Mouse (Mus musculus) left cerebral cortex, adult 9 months (tissue): ENCODE measurements around the gene Zfp738.
"Not testable (repeated sequence)": the region's sequence is repeated elsewhere in the genome, so short reads cannot be mapped to it uniquely, and the experiment has no call there.

Experiments used
- DNase-seq, 2 experiments: peaks; one replicate each; pipeline ENCODE4 v3.0.0; 2022; ENCODE audit warnings: low spot score in 2 of 2

Gene Zfp738

DNA sequence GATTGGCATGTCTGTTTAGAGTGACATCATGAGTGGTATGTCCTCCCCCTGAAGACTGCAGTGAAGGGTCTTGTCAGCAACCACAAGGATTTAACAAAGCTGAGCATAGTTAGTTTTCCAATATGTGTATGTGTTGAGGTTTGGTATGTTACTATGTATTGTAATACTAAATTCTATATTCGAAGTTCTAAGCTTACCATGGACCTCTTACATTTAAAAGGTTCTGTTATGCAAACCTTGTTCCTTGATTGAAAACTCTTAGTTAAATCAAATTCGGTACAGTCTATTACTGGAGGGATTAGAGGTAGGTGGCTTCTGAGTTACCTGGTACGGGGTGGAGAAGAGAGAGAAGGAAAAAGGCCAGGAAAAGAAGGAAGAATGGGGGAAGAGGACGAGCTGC is at the start of gene Zfp738:
Gene Zfp738 (minus strand): TSS at position 101 of the 400 bp plus-strand sequence.
- no peak for DNase-seq

DNA sequence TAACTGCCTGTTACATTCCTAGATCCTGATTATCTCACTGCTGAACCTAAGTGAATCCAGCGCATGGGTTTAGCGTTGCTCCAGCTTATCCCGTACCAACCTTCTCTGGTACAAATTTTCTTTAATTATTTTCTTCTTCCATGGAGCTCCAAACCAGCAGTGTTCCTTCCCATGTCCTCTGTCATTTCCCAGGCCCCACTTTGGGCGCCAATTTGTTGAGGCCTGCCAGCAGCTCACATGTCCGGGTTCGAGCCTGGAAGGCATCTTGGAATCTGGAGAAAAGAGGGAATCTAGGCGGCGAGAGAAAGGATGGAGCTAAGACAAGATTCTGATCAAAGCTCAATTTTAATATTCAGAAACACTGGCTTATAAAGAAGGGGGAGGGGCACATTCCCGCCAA is 47.5 kb upstream of the Zfp738 start:
- not testable (repeated sequence) for DNase-seq

DNA sequence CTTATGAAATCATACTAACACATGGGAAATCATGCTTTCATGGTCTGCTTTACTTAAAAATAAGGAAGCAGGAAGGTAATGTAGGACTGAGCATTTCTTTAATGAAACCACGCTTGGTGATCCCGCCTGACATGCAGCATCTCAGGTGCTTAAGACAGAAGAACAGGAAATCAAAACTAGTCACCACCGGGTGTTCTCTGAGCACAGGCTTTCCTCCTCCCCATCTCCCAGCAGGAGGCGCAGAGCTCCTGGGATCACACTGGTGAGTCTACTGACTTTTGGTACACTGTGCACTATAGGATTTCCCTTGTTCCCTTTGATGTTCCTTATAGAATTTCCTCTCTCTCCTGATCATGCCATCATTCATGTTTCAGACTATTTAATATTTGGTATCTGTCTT is 42.6 kb upstream of the Zfp738 start:
- peak in 1 of 2 experiments; percentile 50 for DNase-seq

DNA sequence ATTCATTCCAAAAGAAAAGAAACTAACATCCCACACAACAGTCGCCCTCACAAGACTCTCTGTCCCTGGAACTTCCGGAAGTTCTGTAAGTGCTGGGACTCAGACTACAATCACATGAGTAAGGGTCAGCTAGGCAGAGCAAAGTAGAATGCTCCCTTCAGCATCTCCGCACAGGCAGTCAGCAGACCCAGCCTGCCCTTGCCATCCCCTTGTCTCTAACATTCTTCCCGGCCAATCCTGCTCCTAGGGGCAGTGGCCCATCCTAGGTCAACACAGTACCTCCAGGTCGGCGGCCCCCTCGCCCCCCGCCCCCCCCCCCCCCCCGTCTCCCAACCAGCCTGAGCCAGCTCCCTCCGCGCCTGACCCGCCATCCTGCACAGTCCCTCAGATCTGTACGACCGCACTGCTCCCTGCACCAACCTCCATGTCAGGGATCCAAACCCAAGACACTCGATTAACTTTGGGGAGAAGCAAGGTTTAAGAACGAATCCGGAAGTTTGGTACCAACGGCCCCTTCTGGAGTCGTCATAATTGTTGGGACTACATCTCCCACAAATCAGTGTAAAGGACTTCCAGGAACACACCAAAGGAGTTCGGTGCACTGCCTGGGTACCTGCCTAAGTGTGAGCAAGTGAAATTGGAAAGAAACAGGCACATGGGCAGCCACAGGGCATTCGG is 41.9 kb upstream of the Zfp738 start, which contains the start of gene Zfp65:
Gene Zfp65 (minus strand): TSS at position 533 of the 678 bp plus-strand sequence.
- DNase-seq: peak; percentile 50 to 67

DNA sequence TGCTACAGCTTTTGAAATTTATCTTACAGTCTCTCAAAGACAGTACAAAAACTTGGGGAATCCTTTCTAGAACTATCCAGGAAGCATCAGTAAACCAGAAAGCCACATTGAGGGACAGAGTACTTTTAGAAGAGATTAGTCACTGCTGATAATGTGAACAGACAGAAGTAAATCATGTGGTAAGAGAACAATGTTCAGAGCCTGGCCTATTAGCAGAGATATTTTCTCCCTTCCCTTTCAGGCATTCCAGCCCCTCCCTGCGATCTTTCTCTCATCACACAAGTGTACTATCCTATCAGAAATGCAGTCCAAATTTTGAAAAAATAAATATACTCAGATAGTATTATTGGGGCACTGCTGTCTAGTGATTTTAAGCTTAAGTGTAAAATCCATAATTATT is 41.2 kb upstream of the Zfp738 start:
- no peak for DNase-seq

DNA sequence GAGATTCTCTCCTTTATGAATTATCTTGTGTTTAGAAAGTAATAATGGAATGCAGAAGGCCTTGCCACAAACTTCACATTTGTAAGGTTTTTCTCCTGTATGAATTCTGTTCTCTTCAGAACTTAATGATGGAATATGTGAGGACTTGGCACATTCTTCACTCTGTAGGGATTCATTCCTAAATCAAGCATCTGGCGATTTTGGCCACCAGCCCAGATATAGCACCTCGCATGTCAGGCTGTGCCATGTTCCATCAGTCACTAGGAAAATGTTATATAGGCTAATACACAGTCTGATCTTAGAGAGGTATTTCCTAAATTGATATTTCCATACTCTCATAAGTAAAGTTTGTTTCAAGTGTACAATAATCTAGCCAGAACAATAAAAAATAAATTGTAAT is 38.5 kb upstream of the Zfp738 start:
- DNase-seq: not testable (repeated sequence)

DNA sequence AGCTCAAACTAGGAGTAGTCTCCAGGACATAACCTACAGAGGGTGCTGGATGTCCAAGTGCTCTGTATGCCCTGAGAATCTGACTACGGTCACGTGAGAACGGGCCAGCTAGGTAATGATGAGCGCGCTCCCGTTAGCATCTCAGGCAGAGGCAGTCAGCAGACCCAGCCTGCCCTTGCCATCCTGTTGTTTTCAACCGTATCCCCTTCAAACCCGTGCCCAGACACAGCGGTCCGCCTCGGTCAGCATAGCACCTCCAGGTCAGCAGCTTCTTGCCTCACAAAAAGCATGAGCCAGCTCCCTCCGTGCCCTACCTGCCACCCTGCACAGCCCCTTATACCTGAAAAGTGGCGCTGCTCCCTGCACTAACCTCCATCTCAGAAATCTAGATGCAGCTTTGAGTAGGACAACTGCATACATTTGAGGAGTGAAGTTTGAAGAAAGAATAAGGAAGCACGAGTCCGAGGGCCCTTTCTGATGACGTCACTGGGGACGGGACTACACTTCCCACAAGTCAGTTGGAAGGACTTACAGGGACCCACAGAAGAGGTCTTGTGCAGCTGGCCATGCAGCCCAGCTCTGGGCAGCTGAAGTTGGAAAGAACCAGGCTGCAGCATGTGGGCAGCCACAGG is 37.1 kb upstream of the Zfp738 start:
- DNase-seq: peak; percentile 79 to 93

DNA sequence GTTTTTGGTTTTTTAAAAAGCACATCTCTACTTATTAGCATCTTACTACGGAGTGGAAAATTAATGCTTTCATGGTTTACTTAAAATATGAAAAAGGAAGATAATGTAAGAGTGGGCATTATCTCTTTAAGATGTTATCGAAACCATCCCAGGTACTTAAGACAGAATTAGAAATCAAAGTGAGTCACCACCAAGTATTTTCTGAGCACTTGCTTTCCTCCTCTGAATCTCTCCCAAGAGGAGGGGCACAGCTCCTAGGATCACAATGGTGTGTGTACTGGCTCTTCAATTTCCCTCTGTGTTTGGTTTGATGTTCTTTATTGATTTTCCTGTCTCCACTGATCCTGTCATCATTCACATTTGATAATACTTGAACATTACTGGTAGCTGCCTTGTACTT is 3.0 kb downstream of the Zfp738 start:
- DNase-seq: not testable (repeated sequence)

DNA sequence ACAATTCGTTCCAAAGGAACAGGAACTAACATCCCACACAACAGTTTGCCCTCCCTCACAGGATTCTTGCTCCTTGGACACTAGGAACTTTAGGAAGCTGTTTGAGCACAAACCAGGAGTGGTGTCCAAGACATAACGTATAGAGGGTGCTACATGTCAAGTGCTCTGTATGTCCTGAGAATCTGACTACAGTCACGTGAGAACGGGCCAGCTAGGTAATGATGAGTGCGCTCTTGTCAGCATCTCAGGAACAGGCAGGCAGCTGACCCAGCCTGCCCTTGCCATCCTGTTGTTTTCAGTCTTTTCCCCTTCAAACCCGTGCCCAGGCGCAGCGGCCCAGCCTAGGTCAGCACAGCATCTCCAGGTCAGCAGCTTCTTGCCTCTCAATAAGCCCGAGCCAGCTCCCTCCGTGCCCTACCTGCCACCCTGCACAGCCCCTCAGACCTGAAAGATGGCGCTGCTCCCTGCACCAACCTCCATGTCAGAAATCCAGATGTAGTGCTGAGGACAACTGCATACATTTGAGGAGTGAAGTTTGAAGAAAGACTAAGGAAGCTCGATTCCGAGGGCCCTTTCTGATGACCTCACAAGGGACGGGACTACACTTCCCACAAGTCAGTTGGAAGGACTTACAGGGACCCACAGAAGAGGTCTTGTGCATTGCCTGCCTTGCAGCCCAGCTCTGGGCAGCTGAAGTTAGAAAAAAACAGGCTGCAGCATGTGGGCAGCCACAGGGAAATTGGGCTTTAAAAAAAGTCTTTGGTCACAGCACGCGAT is 3.7 kb downstream of the Zfp738 start:
- DNase-seq: peak; percentile 77 to 91

DNA sequence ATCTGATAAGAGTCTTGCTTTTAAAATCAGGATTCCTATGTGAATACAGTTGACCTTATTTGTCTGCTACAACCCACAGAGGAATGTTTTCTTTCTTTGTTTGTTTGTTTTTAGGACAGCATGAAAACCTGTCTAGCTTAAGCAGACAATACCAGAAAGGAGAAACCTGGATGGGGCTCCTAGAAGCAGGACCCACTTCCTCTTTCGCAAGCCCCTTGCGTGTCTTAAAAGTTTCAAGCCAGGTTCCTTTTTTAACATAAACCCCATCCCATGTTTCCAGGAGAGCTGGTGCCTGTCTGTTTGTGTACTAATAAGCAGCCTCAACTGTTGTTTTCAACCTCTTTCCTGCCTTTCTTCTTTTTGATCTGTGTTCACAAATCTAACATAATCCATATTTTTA is 12.0 kb downstream of the Zfp738 start:
- no peak for DNase-seq

DNA sequence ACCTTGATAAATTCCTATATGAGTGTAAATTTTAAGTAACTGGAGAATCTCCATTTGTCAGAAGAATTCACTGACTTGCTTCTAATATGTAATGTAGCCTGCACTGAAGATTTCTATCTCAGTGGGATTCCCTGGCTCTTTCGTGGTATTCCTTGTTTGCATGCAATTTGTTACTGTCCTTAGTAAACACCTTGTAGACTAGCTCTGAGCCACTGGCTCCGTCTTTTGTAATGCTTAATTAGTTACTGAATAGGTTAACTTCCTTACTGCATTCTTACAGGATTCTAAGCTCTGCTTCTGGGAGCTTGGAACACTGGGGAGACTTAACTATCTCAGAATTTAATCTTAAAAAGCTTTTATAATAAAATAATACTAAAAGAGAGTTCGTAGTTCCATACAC is 34.4 kb downstream of the Zfp738 start:
- DNase-seq: no peak

DNA sequence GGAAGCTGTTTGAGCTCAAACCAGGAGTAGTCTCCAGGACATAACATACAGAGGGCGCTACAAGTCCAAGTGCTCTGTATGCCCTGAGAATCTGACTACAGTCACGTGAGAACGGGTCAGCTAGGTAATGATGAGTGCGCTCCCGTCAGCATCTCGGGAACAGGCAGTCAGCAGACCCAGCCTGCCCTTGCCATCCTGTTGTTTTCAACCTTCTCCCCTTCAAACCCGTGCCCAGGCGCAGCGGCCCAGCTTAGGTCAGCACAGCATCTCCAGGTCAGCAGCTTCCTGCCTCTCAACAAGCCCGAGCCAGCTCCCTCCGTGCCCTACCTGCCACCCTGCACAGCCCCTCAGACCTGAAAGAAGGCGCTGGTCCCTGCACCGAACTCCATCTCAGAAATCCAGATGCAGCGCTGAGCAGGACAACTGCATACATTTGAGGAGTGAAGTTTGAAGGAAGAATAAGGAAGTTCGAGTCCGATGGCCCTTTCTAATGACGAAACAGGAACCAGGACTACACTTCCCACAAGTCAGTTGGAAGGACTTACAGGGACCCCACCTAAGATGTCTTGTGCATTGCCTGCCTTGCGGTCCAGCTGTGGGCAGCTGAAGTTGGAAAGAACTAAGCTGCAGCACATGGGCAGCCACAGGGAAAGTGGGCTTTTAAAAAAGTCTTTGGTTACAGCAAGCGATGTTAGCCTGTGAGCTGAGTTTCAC is 49.4 kb downstream of the Zfp738 start, which contains the start of the genes Gm49345 and Zfp729a:
Gene Gm49345 (minus strand): TSS at position 476 of the 714 bp plus-strand sequence.
Gene Zfp729a (minus strand): TSS at position 498 of the 714 bp plus-strand sequence.
- DNase-seq: peak; percentile 79 to 89

DNA sequence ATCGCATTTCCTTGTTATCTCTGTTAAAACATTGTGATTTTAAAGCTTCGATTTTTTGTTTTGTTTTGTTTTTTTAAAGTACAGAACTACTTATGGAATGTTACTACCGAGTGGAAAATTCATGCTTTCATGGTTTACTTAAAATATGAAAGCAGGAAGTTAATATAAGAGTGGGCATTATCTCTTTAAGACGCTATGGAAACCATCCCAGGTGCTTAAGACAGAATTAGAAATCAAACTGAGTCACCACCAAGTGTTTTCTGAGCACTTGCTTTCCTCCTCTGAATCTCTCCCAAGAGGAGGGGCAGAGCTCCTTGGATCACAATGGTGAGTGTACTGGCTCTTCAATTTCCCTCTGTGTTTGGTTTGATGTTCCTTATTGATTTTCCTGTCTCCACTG is 76.8 kb downstream of the Zfp738 start:
- no peak for DNase-seq

DNA sequence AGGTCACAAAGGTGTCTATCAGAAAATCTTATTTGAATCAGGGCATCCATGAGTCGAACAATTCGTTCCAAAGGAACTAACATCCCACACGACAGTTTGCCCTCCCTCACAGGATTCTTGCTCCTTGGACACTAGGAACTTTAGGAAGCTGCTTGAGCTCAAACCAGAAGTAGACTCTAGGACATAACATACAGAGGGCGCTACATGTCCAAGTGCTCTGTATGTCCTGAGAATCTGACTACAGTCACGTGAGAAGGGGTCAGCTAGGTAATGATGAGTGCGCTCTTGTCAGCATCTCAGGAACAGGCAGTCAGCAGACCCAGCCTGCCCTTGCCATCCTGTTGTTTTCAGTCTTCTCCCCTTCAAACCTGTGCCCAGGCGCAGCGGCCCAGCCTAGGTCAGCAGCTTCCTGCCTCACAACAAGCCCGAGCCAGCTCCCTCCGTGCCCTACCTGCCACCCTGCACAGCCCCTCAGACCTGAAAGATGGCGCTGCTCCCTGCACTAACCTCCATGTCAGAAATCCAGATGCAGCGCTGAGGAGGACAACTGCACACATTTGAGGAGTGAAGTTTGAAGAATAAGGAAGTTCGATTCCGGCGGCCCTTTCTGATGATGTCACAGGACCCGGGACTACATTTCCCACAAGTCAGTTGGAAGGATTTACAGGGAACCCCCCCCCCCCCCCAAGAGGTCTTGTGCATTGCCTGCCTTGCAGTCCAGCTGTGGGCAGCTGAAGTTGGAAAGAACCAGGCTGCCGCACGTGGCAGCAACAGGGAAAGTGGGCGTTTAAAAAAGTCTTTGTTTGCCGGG is 77.6 kb downstream of the Zfp738 start, which contains the start of gene Zfp729b:
Gene Zfp729b (minus strand): TSS at position 642 of the 811 bp plus-strand sequence.
- peak; percentile 55 to 89 for DNase-seq
